Mouse (Mus musculus) left cerebral cortex, adult 18-20 months (tissue): ENCODE measurements at regions not wholly inside any gene's neighbourhood (a gene's known extent, or its start where the extent isn't known, plus 50 kb on each side); places are given as distances from the start of the nearest gene placed in this dataset.

ENCODE experiments used
- DNase-seq, 2 experiments: peaks; one replicate each; pipeline ENCODE4 v3.0.0; 2021 to 2022; ENCODE audit warnings: low spot score in 2 of 2, mixed read lengths in 1 of 2

DNA sequence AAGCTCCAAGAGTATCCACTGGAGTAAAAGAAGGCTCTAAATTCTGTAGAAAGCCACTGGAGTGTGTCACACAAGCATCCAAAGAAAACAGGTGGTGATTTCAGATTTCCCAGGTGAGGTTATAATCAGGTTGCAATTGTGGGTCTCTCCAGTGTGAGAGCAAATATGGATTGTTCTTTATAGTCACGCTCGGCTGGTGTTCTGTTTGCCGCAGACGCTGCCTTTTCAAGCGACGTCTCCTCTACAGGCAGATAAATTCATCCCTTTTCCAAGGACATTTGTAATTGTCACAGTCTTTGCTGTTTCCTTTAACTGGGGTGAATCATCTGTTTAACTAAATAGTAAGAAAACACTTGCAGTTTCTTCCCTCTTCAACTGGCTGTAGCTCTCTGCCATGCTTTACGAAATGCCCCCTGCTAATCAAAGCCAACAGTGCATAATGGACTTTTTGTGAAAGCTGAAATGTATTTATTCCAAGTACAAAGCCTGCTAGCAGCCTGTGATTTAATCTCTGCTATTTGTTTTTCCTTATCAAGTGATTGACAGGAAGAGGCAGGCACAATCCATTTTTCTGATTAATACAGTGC, 502.4 kb downstream of the Trim52 start:
- no peak for DNase-seq
